Comparison of ENCODE assay signal across 10 mouse cellular contexts in the genomic region with DNA sequence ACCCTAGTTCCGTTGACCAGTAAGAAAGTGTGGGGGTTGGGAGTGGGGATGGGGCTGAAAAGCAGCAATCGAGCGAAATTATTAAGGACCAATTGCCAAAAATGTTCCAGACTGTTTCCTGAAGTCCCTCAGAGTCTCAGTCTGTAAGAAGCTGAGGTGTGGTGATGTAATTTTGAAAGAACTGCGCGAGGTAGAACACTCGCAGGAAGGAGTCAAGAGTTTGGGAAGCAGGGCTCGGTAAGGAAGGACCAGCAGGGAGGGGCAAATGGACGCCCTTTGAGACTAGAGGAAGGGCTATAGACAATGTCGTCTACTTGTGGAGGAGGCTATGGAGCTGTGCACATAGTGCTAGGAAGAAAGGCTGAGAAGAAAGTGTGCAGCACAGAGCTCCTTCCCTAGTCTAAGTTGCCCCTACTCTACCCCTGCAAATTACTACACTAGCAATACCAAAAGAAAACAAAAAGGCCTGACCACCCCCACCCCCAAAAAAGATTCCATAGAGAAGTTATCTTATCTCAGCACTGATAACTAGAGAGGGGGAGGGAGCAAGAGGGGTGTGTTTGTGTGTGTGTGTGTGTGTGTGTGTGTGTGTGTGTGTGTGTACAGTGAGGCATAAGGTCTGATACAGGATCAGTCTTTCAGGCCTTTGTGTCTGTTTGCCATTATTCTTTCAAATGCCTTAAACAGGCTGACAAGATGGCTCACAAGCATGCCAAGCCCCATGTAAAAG. TPM values are rescaled to one million over a fixed set of nuclear protein-coding genes. Genes with fewer than 3 reads are reported as not detected.
DNase-seq lines count a peak whose midpoint lies in the region; ATAC-seq and TF ChIP-seq lines count a peak whose summit lies in the region.
"Had no signal": no experiment of that assay in that cellular context is flagged by ENCODE, and none has a peak within 500 bp of the region (broad histone marks: within the 10 kb centered on the region; RNA-seq: fewer than 3 reads in every experiment).

No protein-coding gene starts in this region.

- no peak for TF ChIP-seq EP300 in liver, postnatal 0 days (IDR thresholded peaks at IDR 0.05; ENCODE audit: low read depth)

- no peak for ATAC-seq in liver, postnatal 0 days

- H3K27ac ChIP-seq in hindbrain, embryonic 10.5 days = peak overlapping the region; percentile 91
- H3K27ac ChIP-seq in liver, postnatal 0 days (ENCODE audit: low read depth) = peak overlapping the region; percentile 95

- peak overlapping the region; percentile 70 for H3K9ac ChIP-seq in liver, postnatal 0 days (replicated peaks)

- 30% methylated on average over 9 of the region's 9 CpGs for WGBS in hindbrain, embryonic 10.5 days
- 16% methylated on average over 9 of the region's 9 CpGs for WGBS in liver, postnatal 0 days (ENCODE audit: insufficient replicate concordance)

- no peak for TF ChIP-seq CTCF in E14TG2a.4 (conservative IDR thresholded peaks at IDR 0.05; ENCODE audit: low read length)
- TF ChIP-seq CTCF in liver, postnatal 0 days (IDR thresholded peaks at IDR 0.05; ENCODE audit: low read depth) = no peak

- no peaks in the 10 kb centered on the region for H3K27me3 ChIP-seq in E14TG2a.4 (ENCODE audit: insufficient read depth, low read length)
- H3K27me3 ChIP-seq in hindbrain, embryonic 10.5 days (ENCODE audit: insufficient read depth, poor library complexity, severe bottlenecking) = no peaks in the 10 kb centered on the region
- no peaks in the 10 kb centered on the region for H3K27me3 ChIP-seq in liver, postnatal 0 days (ENCODE audit: insufficient read depth, low read length)

- peaks cover 31% of the 10 kb centered on the region for H3K4me1 ChIP-seq in E14TG2a.4 (replicated peaks; ENCODE audit: low read depth, low read length)
- H3K4me1 ChIP-seq in hindbrain, embryonic 10.5 days (replicated peaks) = peaks cover 16% of the 10 kb centered on the region
- peaks cover 25% of the 10 kb centered on the region for H3K4me1 ChIP-seq in liver, postnatal 0 days (ENCODE audit: insufficient read depth)

- peak overlapping the region; percentile 94 for H3K4me2 ChIP-seq in liver, postnatal 0 days (ENCODE audit: low read depth, low read length)

- DNase-seq in cerebellum, postnatal 10 days = peak; percentile 18 to 38
- no peak for DNase-seq in cerebellum, postnatal 36 days
- peak; percentile 10 for DNase-seq in hindbrain, embryonic 10.5 days (ENCODE audit: low spot score)
- no peak for DNase-seq in liver, postnatal 0 days
- no peak for DNase-seq in thymus, postnatal 36 days
- no peak for DNase-seq in urinary bladder, adult 2 months (ENCODE audit: low spot score)
- no peak for DNase-seq in left cerebral cortex, adult 8-10 months (ENCODE audit: low spot score in 2 of 2)
- DNase-seq: cerebellum, postnatal 25 days had no signal

- no peaks in the 10 kb centered on the region for H3K36me3 ChIP-seq in E14TG2a.4 (ENCODE audit: insufficient read depth, low read length)
- no peaks in the 10 kb centered on the region for H3K36me3 ChIP-seq in hindbrain, embryonic 10.5 days
- H3K36me3 ChIP-seq in liver, postnatal 0 days (replicated peaks; ENCODE audit: insufficient read depth, low read length) = no peaks in the 10 kb centered on the region

- peak overlapping the region; percentile 80 for H3K4me3 ChIP-seq in E14TG2a.4 (replicated peaks; ENCODE audit: low read length)
- H3K4me3 ChIP-seq in hindbrain, embryonic 10.5 days = peak overlapping the region; percentile 55
- H3K4me3 ChIP-seq in liver, postnatal 0 days (ENCODE audit: low read depth, low read length) = peak overlapping the region; percentile 51

- H3K9me3 ChIP-seq in E14TG2a.4 (ENCODE audit: low read length) = no peaks in the 10 kb centered on the region
- H3K9me3 ChIP-seq in hindbrain, embryonic 10.5 days = no peaks in the 10 kb centered on the region
- no peaks in the 10 kb centered on the region for H3K9me3 ChIP-seq in liver, postnatal 0 days (ENCODE audit: low read length)

RNA-seq across cellular contexts. Expression of a gene that starts 22.5 kb away (rescaled TPM):
- polyA plus RNA-seq in hindbrain, embryonic 10.5 days (2016; fragmentation: Nextera tagmentation; extraction: Ambion mirVana) = 85.0 and 105 TPM in 2 replicates
- 224 and 247 TPM in 2 replicates for polyA plus RNA-seq in liver, postnatal 0 days (2015; fragmentation: Nextera tagmentation; extraction: Ambion mirVana)
- 42.3 and 47.9 TPM in 2 replicates for polyA plus RNA-seq in urinary bladder, adult 2 months (2012; rRNA removed)
- 10 to 100 TPM; 14.9 to 16.2 (median 15.5) TPM for total RNA-seq in left cerebral cortex, adult 8-10 months (2022)

RNA-seq across cellular contexts. Expression of a gene that starts 33.7 kb away (rescaled TPM):
- 0.14 and 0.31 TPM in 2 replicates for polyA plus RNA-seq in hindbrain, embryonic 10.5 days (2016; fragmentation: Nextera tagmentation; extraction: Ambion mirVana)
- polyA plus RNA-seq in liver, postnatal 0 days (2015; fragmentation: Nextera tagmentation; extraction: Ambion mirVana) = 0.78 and 1.0 TPM in 2 replicates
- polyA plus RNA-seq in urinary bladder, adult 2 months (2012; rRNA removed) = 0.31 and 0.55 TPM in 2 replicates
- total RNA-seq in left cerebral cortex, adult 8-10 months (2022) = under 1 TPM; 0.14 to 0.28 (median 0.22) TPM
- total RNA-seq: megakaryocyte-erythroid progenitor cell, adult 5-6 weeks had no signal

Comparison
In these comparisons a context has a peak if more than half of its experiments do, and no peak if none do; other contexts are left out.
1. DNase-seq: peak in cerebellum, postnatal 10 days (2 of 2) and hindbrain, embryonic 10.5 days (single experiment); none in cerebellum, postnatal 36 days (0 of 2), liver, postnatal 0 days (single experiment), thymus, postnatal 36 days (0 of 2), urinary bladder, adult 2 months (single experiment) and left cerebral cortex, adult 8-10 months (0 of 2).
2. Peak in every context shown above with its lines, with median percentiles within 50 percentile points of each other: H3K4me3 ChIP-seq.